8 mouse cellular contexts compared by ENCODE assay signal in the genomic region with DNA sequence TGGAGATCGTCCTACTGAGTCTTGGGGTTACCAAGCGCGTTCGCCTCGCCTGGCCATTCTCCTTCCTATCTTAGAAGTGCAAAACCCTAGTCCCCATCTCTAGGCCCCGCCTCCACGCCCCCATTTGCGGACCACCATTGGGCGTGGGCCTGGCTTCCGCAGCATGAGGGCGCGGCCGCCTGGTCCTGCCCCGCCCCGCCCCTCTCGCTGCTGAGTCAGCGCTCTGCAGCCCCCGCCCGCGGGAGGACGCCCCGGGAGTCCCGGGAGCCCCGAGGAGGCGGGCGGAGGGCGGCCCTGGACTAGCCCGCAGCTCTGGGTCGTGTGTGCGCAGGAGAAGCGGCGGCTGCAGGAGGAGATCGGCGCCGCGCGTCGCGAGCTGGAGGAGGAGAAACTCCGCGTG. TPM values are rescaled to one million over a fixed set of nuclear protein-coding genes. Genes with fewer than 3 reads are reported as not detected.
DNase-seq lines count a peak whose midpoint lies in the region; ATAC-seq lines count a peak whose summit lies in the region.

No protein-coding gene starts in this region.

- H3K4me1 ChIP-seq in liver, embryonic 15.5 days (replicated peaks) = peaks cover 9% of the 10 kb centered on the region

- H3K27ac ChIP-seq in liver, embryonic 15.5 days (replicated peaks) = no peak overlapping the region

- H3K4me2 ChIP-seq in liver, embryonic 15.5 days = peak overlapping the region; percentile 64

- peak overlapping the region; percentile 36 for H3K4me3 ChIP-seq in liver, embryonic 15.5 days (replicated peaks)

- 1% methylated on average over 41 of the region's 41 CpGs for WGBS in liver, embryonic 15.5 days (ENCODE audit: insufficient replicate concordance)

- peaks cover 87% of the 10 kb centered on the region for H3K27me3 ChIP-seq in liver, embryonic 15.5 days

- DNase-seq in adrenal gland, adult (ENCODE audit: inconsistent age in 2 of 2, low spot score in 1 of 2) = peak; percentile 65 to 69
- no peak for DNase-seq in adrenal gland, postnatal 4 days (ENCODE audit: low spot score in 2 of 2)
- DNase-seq in right cerebral cortex, adult 2 months (ENCODE audit: low spot score in 2 of 2) = peak; percentile 23 to 27
- DNase-seq in right cerebral cortex, postnatal 36 days (ENCODE audit: low spot score in 2 of 2) = no peak
- DNase-seq in ovary, postnatal 36 days (ENCODE audit: low spot score) = peak; percentile 57
- no peak for DNase-seq in urinary bladder, adult 18-20 months (ENCODE audit: low spot score in 2 of 2)

- no peaks in the 10 kb centered on the region for H3K36me3 ChIP-seq in liver, embryonic 15.5 days (replicated peaks)

- H3K9me3 ChIP-seq in liver, embryonic 15.5 days (replicated peaks) = no peaks in the 10 kb centered on the region

- ATAC-seq in hematopoietic stem cell, adult 5-6 weeks (replicated peaks in 1 of 2; ENCODE audit: insufficient read depth in 1 of 2, low FRiP score in 2 of 2, low TSS enrichment in 1 of 2, low read depth in 1 of 2, poor library complexity in 2 of 2, severe bottlenecking in 2 of 2) = peak; percentile 28 to 44; a peak in 3 of 4 replicates
- peak; percentile 38 for ATAC-seq in liver, embryonic 15.5 days (ENCODE audit: insufficient read depth)

- no peak overlapping the region for H3K9ac ChIP-seq in liver, embryonic 15.5 days

RNA-seq across cellular contexts. Expression of a gene that starts 4.6 kb away (rescaled TPM):
- 1 to 10 TPM; 1.1 to 6.0 TPM for total RNA-seq in adrenal gland, postnatal 4 days (2021)
- 0.31 TPM in 1 of 2 replicates, not detected in the other for total RNA-seq in hematopoietic stem cell, adult 5-6 weeks (2017)
- 0.15 and 0.23 TPM in 2 replicates for polyA plus RNA-seq in liver, embryonic 15.5 days (2015; fragmentation: Nextera tagmentation; extraction: Ambion mirVana)

RNA-seq across cellular contexts. Expression of a gene that starts 13.9 kb away (rescaled TPM):
- 1 to 10 TPM in 1 of 2 experiments, under 1 TPM in 1; 0.31 to 1.5 TPM for total RNA-seq in adrenal gland, postnatal 4 days (2021)
- total RNA-seq in hematopoietic stem cell, adult 5-6 weeks (2017) = not detected in 2 replicates
- polyA plus RNA-seq in liver, embryonic 15.5 days (2015; fragmentation: Nextera tagmentation; extraction: Ambion mirVana) = not detected in 2 replicates

RNA-seq across cellular contexts. Expression of a gene that starts 16.5 kb away (rescaled TPM):
- 1 to 10 TPM; 2.6 to 3.8 TPM for total RNA-seq in adrenal gland, postnatal 4 days (2021)
- total RNA-seq in hematopoietic stem cell, adult 5-6 weeks (2017) = 14.8 and 19.4 TPM in 2 replicates
- polyA plus RNA-seq in liver, embryonic 15.5 days (2015; fragmentation: Nextera tagmentation; extraction: Ambion mirVana) = 0.74 and 1.3 TPM in 2 replicates

RNA-seq across cellular contexts. Expression of a gene that starts 18.9 kb away (rescaled TPM):
- total RNA-seq in adrenal gland, postnatal 4 days (2021) = not detected
- not detected in 2 replicates for total RNA-seq in hematopoietic stem cell, adult 5-6 weeks (2017)
- 0.15 TPM in 1 of 2 replicates, not detected in the other for polyA plus RNA-seq in liver, embryonic 15.5 days (2015; fragmentation: Nextera tagmentation; extraction: Ambion mirVana)

RNA-seq across cellular contexts. Expression of a gene that starts 24.6 kb away (rescaled TPM):
- total RNA-seq in adrenal gland, postnatal 4 days (2021) = under 1 TPM; 0.62 to 0.76 TPM
- 0.31 and 1.1 TPM in 2 replicates for total RNA-seq in hematopoietic stem cell, adult 5-6 weeks (2017)
- polyA plus RNA-seq in liver, embryonic 15.5 days (2015; fragmentation: Nextera tagmentation; extraction: Ambion mirVana) = 0.58 and 0.61 TPM in 2 replicates

Comparison
In these comparisons a context has a peak if more than half of its experiments do, and no peak if none do; other contexts are left out.
1. DNase-seq: peak in adrenal gland, adult (2 of 2), right cerebral cortex, adult 2 months (2 of 2) and ovary, postnatal 36 days (single experiment); none in adrenal gland, postnatal 4 days (0 of 2), right cerebral cortex, postnatal 36 days (0 of 2) and urinary bladder, adult 18-20 months (0 of 2).